Mouse (Mus musculus): Measurements from ENCODE around the gene Rabepk. TPM values are rescaled to one million over a fixed set of nuclear protein-coding genes. Genes with fewer than 3 reads are reported as not detected.
"Not testable (repeated sequence)": the region's sequence is repeated elsewhere in the genome, so short reads cannot be mapped to it uniquely, and the experiment has no call there.

Gene Rabepk
- total and polyA plus RNA-seq, 3 experiments: 62.1 to 88.4 (median 68.8) TPM

GRCm38 (mm10) chr2:34762872-34763271 lies 36.8 kb downstream of the Rabepk start:
- Histone ChIP-seq H3K4me1 (ENCODE audit: control insufficient read depth in 1 of 2, insufficient read depth in 2 of 2) (peaks cover 0 to 5% of the 10 kb centered on the region in 2 experiments; a peak in 1 of 4 replicates), H3K27ac (ENCODE audit: insufficient read depth, low read depth) (no peak overlapping the region), H3K4me3 (replicated peaks in 1 of 3; ENCODE audit: low read depth in 2 of 3, low read length in 2 of 3, poor library complexity in 1 of 3) (no peak overlapping the region), H3K79me2 (replicated peaks; ENCODE audit: control insufficient read depth, extremely low read depth, insufficient read depth, poor library complexity, severe bottlenecking) (no peaks in the 10 kb centered on the region), H3K27me3 (replicated peaks) (no peaks in the 10 kb centered on the region), H3K36me3 (replicated peaks in 1 of 2; ENCODE audit: control insufficient read depth in 1 of 2, insufficient read depth in 1 of 2, low read length in 1 of 2) (no peaks in the 10 kb centered on the region), H3K9me3 (replicated peaks; ENCODE audit: low read length) (peaks cover 4% of the 10 kb centered on the region), H3K4me2 (ENCODE audit: insufficient read depth, low read depth, poor library complexity, severe bottlenecking) (no peak overlapping the region), H3K9ac (ENCODE audit: insufficient read depth, low read depth) (no peak overlapping the region)
- DNase-seq (ENCODE audit: extremely low read depth): no peak
- dilution Hi-C loops (cut with MboI; ENCODE audit: extremely low pct_ligation_motif_present, extremely low pct_unique_long_range_greater_than_20kb, low sequenced_read_pairs): no loop called here
- TF ChIP-seq NELFE (IDR thresholded peaks at IDR 0.05; ENCODE audit: low read depth, low read length): no peak
- in situ Hi-C loops (cut with MboI; ENCODE audit: low pct_ligation_motif_present, low pct_unique_long_range_greater_than_20kb, low sequenced_read_pairs): no loop called here

DNA sequence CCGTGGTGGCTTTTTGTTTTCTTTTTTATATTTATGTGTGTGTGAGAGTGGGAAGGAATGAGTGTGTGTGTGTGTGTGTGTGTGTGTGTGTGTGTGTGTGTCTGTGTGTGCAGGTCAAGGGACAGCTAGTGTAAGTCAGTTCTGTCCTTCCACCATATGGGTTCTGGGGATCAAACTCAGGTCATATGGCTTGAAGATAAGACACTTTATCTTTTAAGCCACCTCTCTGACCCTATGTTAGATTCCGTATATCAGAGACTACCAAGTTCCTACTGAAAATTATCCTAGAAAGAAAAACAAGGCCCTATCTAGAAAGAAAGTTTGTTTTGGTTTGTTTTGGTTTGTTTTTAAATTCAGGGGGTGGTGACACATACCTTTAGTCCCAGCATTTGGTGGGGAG lies 37.5 kb downstream of the Rabepk start:
- no peaks in the 10 kb centered on the region for H3K79me2 ChIP-seq (replicated peaks; ENCODE audit: control insufficient read depth, extremely low read depth, insufficient read depth, poor library complexity, severe bottlenecking)
- H3K9ac ChIP-seq (ENCODE audit: insufficient read depth, low read depth): no peak overlapping the region
- H3K27ac ChIP-seq (ENCODE audit: insufficient read depth, low read depth): no peak overlapping the region

DNA sequence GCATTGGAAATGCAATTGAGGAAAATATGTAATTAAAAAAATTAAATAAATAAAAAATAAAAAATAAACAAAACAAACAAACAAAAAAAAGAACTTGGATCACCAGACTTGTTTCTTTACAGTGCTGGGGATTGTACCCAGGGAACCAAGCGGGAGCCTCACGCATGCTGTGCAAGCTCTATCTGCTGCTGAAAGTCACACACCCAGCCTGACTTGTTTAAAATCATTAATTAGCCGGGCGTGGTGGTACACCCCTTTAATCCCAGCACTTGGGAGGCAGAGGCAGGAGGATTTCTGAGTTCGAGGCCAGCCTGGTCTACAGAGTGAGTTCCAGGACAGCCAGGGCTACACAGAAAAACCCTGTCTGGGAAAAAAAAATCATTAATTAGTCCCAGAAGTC lies 38.4 kb downstream of the Rabepk start:
- DNase-seq (ENCODE audit: extremely low read depth); dilution Hi-C loops (cut with MboI; ENCODE audit: extremely low pct_ligation_motif_present, extremely low pct_unique_long_range_greater_than_20kb, low sequenced_read_pairs); H3K27ac ChIP-seq (ENCODE audit: insufficient read depth, low read depth): not testable (repeated sequence)

More for the DNA sequence above, 37.5 kb downstream of the Rabepk start:
- no peak for TF ChIP-seq ZC3H11A (IDR thresholded peaks at IDR 0.05; ENCODE audit: low read depth, low read length)
- no peak for TF ChIP-seq KAT2A (IDR thresholded peaks at IDR 0.05; ENCODE audit: insufficient replicate concordance, low read length)
- no peak for TF ChIP-seq NRF1 (IDR thresholded peaks at IDR 0.05; ENCODE audit: low read depth, low read length)
- no peak for TF ChIP-seq SMC3 (IDR thresholded peaks at IDR 0.05; ENCODE audit: low read depth, low read length)
- no peak for TF ChIP-seq USF1 (IDR thresholded peaks at IDR 0.05; ENCODE audit: low read depth, low read length)
- H3K4me1 ChIP-seq (ENCODE audit: control insufficient read depth in 1 of 2, insufficient read depth in 2 of 2): peaks cover 0 to 5% of the 10 kb centered on the region in 2 experiments; a peak in 1 of 4 replicates
- H3K4me3 ChIP-seq (replicated peaks in 1 of 3; ENCODE audit: low read depth in 2 of 3, low read length in 2 of 3, poor library complexity in 1 of 3): no peak overlapping the region
- dilution Hi-C loops (cut with MboI; ENCODE audit: extremely low pct_ligation_motif_present, extremely low pct_unique_long_range_greater_than_20kb, low sequenced_read_pairs) (no loop called here), in situ Hi-C loops (cut with MboI; ENCODE audit: low pct_ligation_motif_present, low pct_unique_long_range_greater_than_20kb, low sequenced_read_pairs) (no loop called here)
- no peak overlapping the region for H3K4me2 ChIP-seq (ENCODE audit: insufficient read depth, low read depth, poor library complexity, severe bottlenecking)
- H3K36me3 ChIP-seq (replicated peaks in 1 of 2; ENCODE audit: control insufficient read depth in 1 of 2, insufficient read depth in 1 of 2, low read length in 1 of 2): no peaks in the 10 kb centered on the region
- H3K27me3 ChIP-seq (replicated peaks): no peaks in the 10 kb centered on the region
- peaks cover 1% of the 10 kb centered on the region for H3K9me3 ChIP-seq (replicated peaks; ENCODE audit: low read length)
- DNase-seq (ENCODE audit: extremely low read depth): no peak

DNA sequence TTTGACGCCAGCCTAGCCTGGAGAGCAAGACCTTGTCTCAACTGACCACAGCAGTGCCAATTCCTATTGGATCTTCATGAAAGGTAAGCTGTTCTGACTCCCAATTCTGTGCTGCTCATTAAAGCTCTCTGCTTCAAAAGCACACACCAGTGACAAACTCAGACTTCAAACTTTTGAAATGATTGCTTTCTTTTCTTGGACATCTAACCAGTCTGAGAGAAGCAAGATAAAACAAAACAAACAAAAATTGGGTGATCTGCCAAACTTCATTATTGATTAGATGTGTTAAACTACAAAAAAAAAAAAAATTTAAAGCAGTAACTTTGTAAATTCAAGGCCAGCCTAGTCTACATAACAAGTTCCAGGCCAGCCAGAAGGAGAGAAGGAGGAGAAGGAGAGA lies 42.4 kb downstream of the Rabepk start:
- Histone ChIP-seq H3K79me2 (replicated peaks; ENCODE audit: control insufficient read depth, extremely low read depth, insufficient read depth, poor library complexity, severe bottlenecking) (peaks cover 15% of the 10 kb centered on the region), H3K4me2 (ENCODE audit: insufficient read depth, low read depth, poor library complexity, severe bottlenecking) (no peak overlapping the region), H3K9me3 (replicated peaks; ENCODE audit: low read length) (no peaks in the 10 kb centered on the region), H3K9ac (ENCODE audit: insufficient read depth, low read depth) (no peak overlapping the region), H3K4me1 (ENCODE audit: control insufficient read depth in 1 of 2, insufficient read depth in 2 of 2) (peaks cover 0 to 9% of the 10 kb centered on the region in 2 experiments; a peak in 2 of 4 replicates), H3K27ac (ENCODE audit: insufficient read depth, low read depth) (no peak overlapping the region), H3K4me3 (replicated peaks in 1 of 3; ENCODE audit: low read depth in 2 of 3, low read length in 2 of 3, poor library complexity in 1 of 3) (no peak overlapping the region), H3K36me3 (replicated peaks in 1 of 2; ENCODE audit: control insufficient read depth in 1 of 2, insufficient read depth in 1 of 2, low read length in 1 of 2) (no peaks in the 10 kb centered on the region), H3K27me3 (replicated peaks) (no peaks in the 10 kb centered on the region)
- TF ChIP-seq JUND (conservative IDR thresholded peaks at IDR 0.05; ENCODE audit: low read depth, low read length): no peak
- no peak for TF ChIP-seq MYC (IDR thresholded peaks at IDR 0.05; ENCODE audit: low read depth, low read length)
- TF ChIP-seq CHD2 (IDR thresholded peaks at IDR 0.05; ENCODE audit: low read length): no peak
- TF ChIP-seq UBTF (IDR thresholded peaks at IDR 0.05; ENCODE audit: low read depth, low read length): no peak
- no peak for TF ChIP-seq HCFC1 (IDR thresholded peaks at IDR 0.05; ENCODE audit: low read depth, low read length)
- no peak for TF ChIP-seq BHLHE40 (IDR thresholded peaks at IDR 0.05; ENCODE audit: low read depth, low read length)
- no peak for TF ChIP-seq RCOR1 (conservative IDR thresholded peaks at IDR 0.05; ENCODE audit: low read depth, low read length)
- no peak for TF ChIP-seq ELF1 (IDR thresholded peaks at IDR 0.05; ENCODE audit: low read depth, low read length)
- TF ChIP-seq CTCF (conservative IDR thresholded peaks at IDR 0.05 in 1 of 2, IDR thresholded peaks at IDR 0.05 in 1 of 2; ENCODE audit: low read depth in 2 of 2, low read length in 2 of 2): no peak
- no peak for TF ChIP-seq ZMIZ1 (IDR thresholded peaks at IDR 0.05; ENCODE audit: low read depth, low read length)
- TF ChIP-seq PAX5 (IDR thresholded peaks at IDR 0.05; ENCODE audit: low read length): no peak
- no peak for TF ChIP-seq KAT2A (IDR thresholded peaks at IDR 0.05; ENCODE audit: insufficient replicate concordance, low read length)
- in situ Hi-C loops (cut with MboI; ENCODE audit: low pct_ligation_motif_present, low pct_unique_long_range_greater_than_20kb, low sequenced_read_pairs): no loop called here
- dilution Hi-C loops (cut with MboI; ENCODE audit: extremely low pct_ligation_motif_present, extremely low pct_unique_long_range_greater_than_20kb, low sequenced_read_pairs): no loop called here
- DNase-seq (ENCODE audit: extremely low read depth): no peak

More for the DNA sequence above, 38.4 kb downstream of the Rabepk start:
- H3K36me3 ChIP-seq (replicated peaks in 1 of 2; ENCODE audit: control insufficient read depth in 1 of 2, insufficient read depth in 1 of 2, low read length in 1 of 2); H3K9me3 ChIP-seq (replicated peaks; ENCODE audit: low read length); H3K9ac ChIP-seq (ENCODE audit: insufficient read depth, low read depth); in situ Hi-C loops (cut with MboI; ENCODE audit: low pct_ligation_motif_present, low pct_unique_long_range_greater_than_20kb, low sequenced_read_pairs); H3K4me2 ChIP-seq (ENCODE audit: insufficient read depth, low read depth, poor library complexity, severe bottlenecking); H3K79me2 ChIP-seq (replicated peaks; ENCODE audit: control insufficient read depth, extremely low read depth, insufficient read depth, poor library complexity, severe bottlenecking); H3K4me1 ChIP-seq (ENCODE audit: control insufficient read depth in 1 of 2, insufficient read depth in 2 of 2); H3K27me3 ChIP-seq (replicated peaks); H3K4me3 ChIP-seq (replicated peaks in 1 of 3; ENCODE audit: low read depth in 2 of 3, low read length in 2 of 3, poor library complexity in 1 of 3): not testable (repeated sequence)

Data from CH12.LX (cell line).